Mouse (Mus musculus): ENCODE measurements around the gene Tmem259. TPM values are rescaled to one million over a fixed set of nuclear protein-coding genes. Genes with fewer than 3 reads are reported as not detected.

Tmem259 gene
- polyA plus RNA-seq, 1 experiment: 47.6 TPM

- Histone ChIP-seq H3K36me3 (ENCODE audit: control insufficient read depth) (peaks cover 62% of the 10 kb centered on the region), H3K27me3 (ENCODE audit: control insufficient read depth) (peaks cover 15% of the 10 kb centered on the region), H3K9me3 (ENCODE audit: control insufficient read depth, low read length) (no peaks in the 10 kb centered on the region), H3K4me3 (replicated peaks) (peak overlapping the region; percentile 47), H3K4me1 (ENCODE audit: control insufficient read depth) (peaks cover 74% of the 10 kb centered on the region)
- TF ChIP-seq TAL1 (IDR thresholded peaks at IDR 0.05; ENCODE audit: low read length): no peak
- TF ChIP-seq GATA1 (IDR thresholded peaks at IDR 0.05; ENCODE audit: low read length): no peak
These were observed 34.7 kb upstream of the Tmem259 start for GRCm38 (mm10) chr10:80018739-80019297.

DNA sequence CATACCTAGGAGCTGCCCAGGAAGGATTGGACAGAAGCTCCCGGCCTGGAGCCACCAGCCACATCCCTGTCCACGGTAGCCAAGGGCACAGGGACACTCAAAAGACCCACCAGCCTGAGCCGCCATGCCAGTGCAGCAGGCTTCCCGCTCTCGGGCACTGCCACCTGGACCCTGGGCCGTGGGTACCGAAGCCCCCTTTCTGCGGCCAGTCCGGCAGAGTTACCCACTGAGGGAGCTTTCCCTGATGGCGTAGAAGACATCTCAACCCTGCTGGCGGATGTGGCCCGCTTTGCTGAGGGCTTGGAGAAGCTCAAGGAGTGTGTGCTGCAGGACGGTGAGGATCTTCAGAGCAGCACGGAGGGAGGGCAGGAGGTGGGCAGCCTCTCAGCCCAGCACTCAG is 33.6 kb upstream of the Tmem259 start:
- no peaks in the 10 kb centered on the region for H3K9me3 ChIP-seq (ENCODE audit: control insufficient read depth, low read length)
- H3K4me3 ChIP-seq (replicated peaks): peak overlapping the region; percentile 65
- TF ChIP-seq TAL1 (IDR thresholded peaks at IDR 0.05; ENCODE audit: low read length) (no peak), GATA1 (IDR thresholded peaks at IDR 0.05; ENCODE audit: low read length) (no peak)
- peaks cover 70% of the 10 kb centered on the region for H3K36me3 ChIP-seq (ENCODE audit: control insufficient read depth)
- H3K27me3 ChIP-seq (ENCODE audit: control insufficient read depth): peaks cover 20% of the 10 kb centered on the region
- peaks cover 78% of the 10 kb centered on the region for H3K4me1 ChIP-seq (ENCODE audit: control insufficient read depth)

- peaks cover 78% of the 10 kb centered on the region for H3K4me1 ChIP-seq (ENCODE audit: control insufficient read depth)
- H3K36me3 ChIP-seq (ENCODE audit: control insufficient read depth): peaks cover 70% of the 10 kb centered on the region
- peaks cover 20% of the 10 kb centered on the region for H3K27me3 ChIP-seq (ENCODE audit: control insufficient read depth)
- TF ChIP-seq TAL1 (IDR thresholded peaks at IDR 0.05; ENCODE audit: low read length): no peak
- no peak for TF ChIP-seq GATA1 (IDR thresholded peaks at IDR 0.05; ENCODE audit: low read length)
- H3K9me3 ChIP-seq (ENCODE audit: control insufficient read depth, low read length): no peaks in the 10 kb centered on the region
- peak overlapping the region; percentile 65 for H3K4me3 ChIP-seq (replicated peaks)
These were observed 33.2 kb upstream of the Tmem259 start for GRCm38 (mm10) chr10:80017361-80017760.

DNA sequence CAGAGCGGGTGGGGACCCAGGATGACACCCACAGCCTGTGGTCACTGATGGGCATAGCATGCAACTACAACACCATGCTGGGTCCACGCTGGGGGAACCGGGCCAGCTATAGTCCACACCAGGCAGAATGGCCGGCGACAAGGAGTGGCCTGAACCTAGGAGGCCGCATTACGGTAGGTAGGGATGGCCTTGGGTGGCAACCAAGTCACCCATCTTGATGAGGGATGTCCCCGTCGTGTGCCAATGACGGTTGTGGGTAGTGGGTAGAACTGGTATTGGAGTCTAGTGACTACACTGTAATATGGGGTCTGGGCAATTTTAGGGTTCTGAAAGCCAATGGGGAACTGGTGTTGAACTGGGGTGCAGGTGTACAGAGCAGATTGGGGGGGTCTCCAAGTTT is 32.8 kb upstream of the Tmem259 start:
- no peak for TF ChIP-seq GATA1 (IDR thresholded peaks at IDR 0.05; ENCODE audit: low read length)
- no peak for TF ChIP-seq TAL1 (IDR thresholded peaks at IDR 0.05; ENCODE audit: low read length)
- peaks cover 76% of the 10 kb centered on the region for H3K4me1 ChIP-seq (ENCODE audit: control insufficient read depth)
- peaks cover 20% of the 10 kb centered on the region for H3K27me3 ChIP-seq (ENCODE audit: control insufficient read depth)
- H3K4me3 ChIP-seq (replicated peaks): peak overlapping the region; percentile 65
- H3K9me3 ChIP-seq (ENCODE audit: control insufficient read depth, low read length): peaks cover under 1% of the 10 kb centered on the region; the same call in 1 of the 2 replicates
- H3K36me3 ChIP-seq (ENCODE audit: control insufficient read depth): peaks cover 70% of the 10 kb centered on the region

GRCm38 (mm10) chr10:80016511-80016910 is 32.4 kb upstream of the Tmem259 start, which contains the start of gene Arhgap45:
TSS of gene Arhgap45 (plus strand) at chr10:80016653.
- peaks cover 4% of the 10 kb centered on the region for H3K9me3 ChIP-seq (ENCODE audit: control insufficient read depth, low read length)
- peak within 1 kb of the TSS; percentile 65 for H3K4me3 ChIP-seq (replicated peaks)
- peaks cover 74% of the 10 kb centered on the region for H3K4me1 ChIP-seq (ENCODE audit: control insufficient read depth)
- H3K36me3 ChIP-seq (ENCODE audit: control insufficient read depth): peaks cover 71% of the 10 kb centered on the region
- peaks cover 20% of the 10 kb centered on the region for H3K27me3 ChIP-seq (ENCODE audit: control insufficient read depth)
- TF ChIP-seq GATA1 (IDR thresholded peaks at IDR 0.05; ENCODE audit: low read length): no peak
- TF ChIP-seq TAL1 (IDR thresholded peaks at IDR 0.05; ENCODE audit: low read length): no peak

DNA sequence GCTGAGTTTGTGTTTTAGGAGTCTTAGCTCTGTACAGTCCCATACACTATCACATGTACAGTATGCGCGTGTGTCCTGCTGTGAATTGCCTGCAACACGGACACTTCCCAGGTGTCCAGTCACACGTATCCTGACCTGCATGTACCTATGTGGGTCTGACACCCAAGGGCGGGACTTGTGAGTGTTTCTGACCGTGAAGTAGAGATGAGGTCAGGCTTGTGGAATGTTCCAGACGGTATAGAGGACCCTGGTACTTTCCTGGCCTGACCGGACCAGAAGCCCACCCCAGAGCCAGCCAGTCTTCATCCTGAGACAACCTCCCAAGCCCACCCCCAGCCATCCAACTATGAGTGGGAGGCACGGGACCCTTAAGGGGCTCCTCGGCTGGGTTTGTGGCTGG is 31.5 kb upstream of the Tmem259 start:
- H3K27me3 ChIP-seq (ENCODE audit: control insufficient read depth): peaks cover 25% of the 10 kb centered on the region
- H3K4me3 ChIP-seq (replicated peaks): no peak overlapping the region
- H3K36me3 ChIP-seq (ENCODE audit: control insufficient read depth): peaks cover 72% of the 10 kb centered on the region
- peaks cover 14% of the 10 kb centered on the region for H3K9me3 ChIP-seq (ENCODE audit: control insufficient read depth, low read length)
- peaks cover 68% of the 10 kb centered on the region for H3K4me1 ChIP-seq (ENCODE audit: control insufficient read depth)
- TF ChIP-seq TAL1 (IDR thresholded peaks at IDR 0.05; ENCODE audit: low read length) (no peak), GATA1 (IDR thresholded peaks at IDR 0.05; ENCODE audit: low read length) (no peak)

- TF ChIP-seq GATA1 (IDR thresholded peaks at IDR 0.05; ENCODE audit: low read length) (no peak), TAL1 (IDR thresholded peaks at IDR 0.05; ENCODE audit: low read length) (no peak)
- H3K9me3 ChIP-seq (ENCODE audit: control insufficient read depth, low read length): peaks cover 22% of the 10 kb centered on the region
- no peak overlapping the region for H3K4me3 ChIP-seq (replicated peaks)
- H3K36me3 ChIP-seq (ENCODE audit: control insufficient read depth): peaks cover 73% of the 10 kb centered on the region
- H3K27me3 ChIP-seq (ENCODE audit: control insufficient read depth): peaks cover 24% of the 10 kb centered on the region
- peaks cover 59% of the 10 kb centered on the region for H3K4me1 ChIP-seq (ENCODE audit: control insufficient read depth)
These were observed 30.6 kb upstream of the Tmem259 start for GRCm38 (mm10) chr10:80014484-80015290.

DNA sequence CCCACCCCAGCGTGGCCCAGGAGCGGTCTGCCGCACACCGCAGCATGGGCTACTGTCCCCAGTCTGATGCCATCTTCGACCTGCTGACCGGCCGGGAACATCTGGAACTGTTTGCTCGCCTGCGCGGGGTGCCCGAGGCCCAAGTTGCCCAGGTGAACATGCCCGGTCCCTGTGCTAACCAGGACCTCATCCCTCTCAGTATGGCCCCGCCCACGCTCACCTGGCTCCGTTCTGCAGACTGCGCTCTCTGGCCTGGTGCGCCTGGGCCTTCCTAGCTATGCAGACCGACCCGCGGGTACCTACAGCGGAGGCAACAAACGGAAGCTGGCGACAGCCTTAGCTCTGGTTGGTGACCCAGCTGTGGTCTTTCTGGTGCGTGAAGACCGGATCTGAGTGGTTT is 29.5 kb upstream of the Tmem259 start:
- H3K4me1 ChIP-seq (ENCODE audit: control insufficient read depth): peaks cover 49% of the 10 kb centered on the region
- peaks cover 30% of the 10 kb centered on the region for H3K9me3 ChIP-seq (ENCODE audit: control insufficient read depth, low read length)
- H3K36me3 ChIP-seq (ENCODE audit: control insufficient read depth): peaks cover 83% of the 10 kb centered on the region
- TF ChIP-seq GATA1 (IDR thresholded peaks at IDR 0.05; ENCODE audit: low read length) (no peak), TAL1 (IDR thresholded peaks at IDR 0.05; ENCODE audit: low read length) (no peak)
- no peak overlapping the region for H3K4me3 ChIP-seq (replicated peaks)
- H3K27me3 ChIP-seq (ENCODE audit: control insufficient read depth): peaks cover 22% of the 10 kb centered on the region

- H3K4me3 ChIP-seq (replicated peaks): no peak overlapping the region
- peaks cover 98% of the 10 kb centered on the region for H3K36me3 ChIP-seq (ENCODE audit: control insufficient read depth)
- H3K4me1 ChIP-seq (ENCODE audit: control insufficient read depth): peaks cover 35% of the 10 kb centered on the region
- no peak for TF ChIP-seq TAL1 (IDR thresholded peaks at IDR 0.05; ENCODE audit: low read length)
- TF ChIP-seq GATA1 (IDR thresholded peaks at IDR 0.05; ENCODE audit: low read length): no peak
- H3K9me3 ChIP-seq (ENCODE audit: control insufficient read depth, low read length): peaks cover 32% of the 10 kb centered on the region
- H3K27me3 ChIP-seq (ENCODE audit: control insufficient read depth): peaks cover 22% of the 10 kb centered on the region
These were observed 27.6 kb upstream of the Tmem259 start for GRCm38 (mm10) chr10:80011740-80012139.
